Mouse (Mus musculus) embryonic facial prominence, embryonic 12.5 days (tissue): ENCODE measurements around the gene Ube2v1. TPM values are rescaled to one million over a fixed set of nuclear protein-coding genes. Genes with fewer than 3 reads are reported as not detected.
A peak's percentile ranks its signal among the peaks of the same experiment; 100 is the strongest.

Experiments used
- ATAC-seq: fragments of 200-750 bp; cut with Nextera tagmentation; 2 replicates; pipeline ENCODE4 v1.8.0; 2017; ENCODE audit not compliant: insufficient number of reproducible peaks, insufficient read depth, low FRiP score, low TSS enrichment
- H3K27ac ChIP-seq: fragments of 300-500 bp; sonication (generic); 2 replicates; pipeline ENCODE4 v1.5.1; 2016; ENCODE audit warnings: mild to moderate bottlenecking
- H3K27me3 ChIP-seq: fragments of 300-500 bp; sonication (generic); 2 replicates; pipeline ENCODE4 v1.6.1; 2016; ENCODE audit warnings: mild to moderate bottlenecking, moderate library complexity
- H3K36me3 ChIP-seq: fragments of 300-500 bp; sonication (generic); 2 replicates; pipeline ENCODE4 v1.6.1; 2016; ENCODE audit warnings: mild to moderate bottlenecking
- H3K4me1 ChIP-seq: fragments of 300-500 bp; sonication (generic); 2 replicates; pipeline ENCODE4 v1.6.1; 2016
- H3K4me2 ChIP-seq: fragments of 300-500 bp; sonication (generic); replicated peaks from 2 replicates; pipeline ENCODE4 v1.6.1; 2016; ENCODE audit warnings: mild to moderate bottlenecking, moderate library complexity
- H3K4me3 ChIP-seq: fragments of 300-500 bp; sonication (generic); 2 replicates; pipeline ENCODE4 v1.5.1; 2016; ENCODE audit warnings: mild to moderate bottlenecking
- H3K9ac ChIP-seq: fragments of 300-500 bp; sonication (generic); 2 replicates; pipeline ENCODE4 v1.6.1; 2016; ENCODE audit warnings: mild to moderate bottlenecking, moderate library complexity
- H3K9me3 ChIP-seq: fragments of 300-500 bp; sonication (generic); 2 replicates; pipeline ENCODE4 v1.6.1; 2016; ENCODE audit warnings: mild to moderate bottlenecking, moderate library complexity
- WGBS: fragments of 180-500 bp; shearing (Covaris S2); methylation state at CpG from one replicate; pipeline ENCODE4 v1.1.7; 2016; 5-methylcytosine and 5-hydroxymethylcytosine counted together
- polyA plus RNA-seq: library from polyadenylated mRNA; unstranded; fragments of >200 nt; fragmentation: Nextera tagmentation; extraction: Ambion mirVana; gene quantifications from 2 replicates; pipeline ENCODE4 v1.2.1, GENCODE M21; 2016

Gene Ube2v1
- polyA plus RNA-seq, 1 experiment from 2014 or later, result 272 TPM

DNA sequence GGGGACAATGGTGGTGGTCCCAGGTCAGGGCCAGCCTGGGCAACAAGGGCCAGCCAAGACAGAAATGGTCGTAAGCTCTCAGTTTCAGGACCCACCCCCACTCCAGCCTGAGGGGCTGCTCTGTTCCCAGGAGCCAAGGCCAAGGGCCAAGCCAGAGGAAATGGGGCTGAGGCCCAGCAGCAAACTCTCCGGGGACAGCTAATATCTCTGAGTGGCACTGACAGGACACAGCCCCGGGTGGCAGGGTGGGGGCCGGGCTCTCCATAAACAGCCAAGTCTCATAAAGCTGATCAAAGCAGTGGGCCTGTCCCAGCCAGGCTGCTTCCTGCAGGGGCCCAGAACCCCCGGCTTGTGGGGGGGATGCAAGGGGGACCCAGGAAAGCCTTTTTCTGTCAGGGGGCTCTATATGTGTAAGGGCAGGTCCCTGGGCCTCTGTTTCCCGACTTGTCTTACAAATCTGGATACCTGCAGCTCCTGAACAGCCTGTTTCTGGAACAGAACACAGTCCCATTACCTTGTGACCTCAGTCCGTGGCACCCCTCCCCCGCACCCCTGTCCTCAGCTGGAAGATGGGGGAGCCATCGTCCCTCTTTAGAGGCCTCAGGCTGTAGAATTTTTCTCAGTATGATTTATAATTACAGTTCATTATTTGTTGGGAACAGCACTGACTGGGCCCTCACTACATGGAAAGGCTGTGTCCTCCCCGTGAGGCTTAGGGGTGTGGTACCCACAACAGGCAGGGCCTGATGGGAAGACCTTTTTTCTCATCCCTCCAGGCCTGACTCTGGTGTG lies 48.5 kb downstream of the Ube2v1 start:
- H3K9me3 ChIP-seq, result no peaks in the 10 kb centered on the region
- 17% methylated on average over 10 of the region's 10 CpGs for WGBS
- H3K27me3 ChIP-seq, result no peaks in the 10 kb centered on the region
- ATAC-seq, result no peak
- H3K4me2 ChIP-seq, result no peak overlapping the region; the same call in 1 of the 2 replicates
- no peak overlapping the region for H3K4me3 ChIP-seq
- no peaks in the 10 kb centered on the region for H3K36me3 ChIP-seq
- H3K27ac ChIP-seq, result peak overlapping the region; percentile 81
- peaks cover 43% of the 10 kb centered on the region for H3K4me1 ChIP-seq
- no peak overlapping the region; the same call in 1 of the 2 replicates for H3K9ac ChIP-seq

DNA sequence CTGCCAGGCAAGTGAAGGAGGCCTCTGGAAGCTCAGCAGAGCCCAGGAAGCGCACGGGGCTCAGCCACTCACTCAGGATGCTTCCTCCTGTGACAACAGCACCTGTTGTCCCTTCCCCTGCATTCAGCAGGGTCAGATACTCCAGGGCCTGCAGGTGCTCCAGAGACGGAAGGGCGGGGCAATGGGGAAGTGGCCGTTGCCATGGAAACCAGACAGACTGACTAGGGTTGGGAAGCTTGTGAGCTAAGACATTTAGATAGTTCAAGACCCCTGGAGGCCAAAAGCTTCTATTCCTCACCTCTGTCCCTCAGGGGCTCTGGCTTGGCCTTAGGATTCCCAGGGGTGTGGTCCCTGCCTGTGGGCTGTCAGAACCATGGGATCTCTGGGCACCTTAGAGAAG lies 53.4 kb downstream of the Ube2v1 start:
- no peak overlapping the region for H3K27ac ChIP-seq
- H3K4me2 ChIP-seq, result no peak overlapping the region
- ATAC-seq, result no peak
- H3K4me1 ChIP-seq, result peaks cover 18% of the 10 kb centered on the region
- 40% methylated on average over 5 of the region's 5 CpGs for WGBS
- no peak overlapping the region for H3K4me3 ChIP-seq
- H3K36me3 ChIP-seq, result no peaks in the 10 kb centered on the region
- H3K9me3 ChIP-seq, result no peaks in the 10 kb centered on the region
- no peak overlapping the region for H3K9ac ChIP-seq
- H3K27me3 ChIP-seq, result no peaks in the 10 kb centered on the region

DNA sequence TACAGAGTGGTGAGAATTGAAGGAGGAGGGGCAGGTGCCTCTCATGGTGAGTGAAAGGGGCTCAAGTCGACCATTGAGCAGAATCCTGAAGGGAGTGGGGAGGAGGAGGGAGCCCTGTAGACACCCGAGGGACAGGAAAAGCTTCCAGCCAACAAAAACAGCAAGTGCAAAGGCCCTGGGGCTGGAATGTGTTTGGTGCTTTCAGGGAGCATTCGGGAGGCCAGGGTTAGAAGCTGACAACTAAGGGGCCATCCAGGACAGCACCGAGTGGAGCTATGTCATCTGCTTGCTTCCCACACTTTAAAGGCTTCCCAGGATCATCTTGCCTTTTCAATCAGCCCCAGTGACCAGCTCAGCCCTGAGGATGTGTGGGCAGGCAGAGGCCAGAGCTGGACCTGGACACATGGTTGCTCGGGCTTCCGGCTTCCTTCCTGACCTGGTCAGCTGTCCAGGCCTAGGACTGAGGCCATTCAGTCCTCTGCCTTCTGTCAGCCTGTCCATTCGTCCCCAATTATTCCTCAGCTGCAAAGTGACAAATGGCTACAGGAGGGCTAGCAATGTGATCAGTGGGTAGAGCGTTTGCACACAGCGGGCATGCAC lies 54.6 kb downstream of the Ube2v1 start:
- WGBS, result 48% methylated on average over 9 of the region's 9 CpGs
- H3K27me3 ChIP-seq, result no peaks in the 10 kb centered on the region
- ATAC-seq, result no peak
- H3K4me3 ChIP-seq, result no peak overlapping the region
- H3K9me3 ChIP-seq, result no peaks in the 10 kb centered on the region
- no peak overlapping the region for H3K27ac ChIP-seq
- no peak overlapping the region for H3K4me2 ChIP-seq
- H3K4me1 ChIP-seq, result 0 out of 2 replicates have a peak, but pooled peaks cover 6% of the 10 kb centered on the region
- H3K36me3 ChIP-seq, result no peaks in the 10 kb centered on the region
- H3K9ac ChIP-seq, result no peak overlapping the region

DNA sequence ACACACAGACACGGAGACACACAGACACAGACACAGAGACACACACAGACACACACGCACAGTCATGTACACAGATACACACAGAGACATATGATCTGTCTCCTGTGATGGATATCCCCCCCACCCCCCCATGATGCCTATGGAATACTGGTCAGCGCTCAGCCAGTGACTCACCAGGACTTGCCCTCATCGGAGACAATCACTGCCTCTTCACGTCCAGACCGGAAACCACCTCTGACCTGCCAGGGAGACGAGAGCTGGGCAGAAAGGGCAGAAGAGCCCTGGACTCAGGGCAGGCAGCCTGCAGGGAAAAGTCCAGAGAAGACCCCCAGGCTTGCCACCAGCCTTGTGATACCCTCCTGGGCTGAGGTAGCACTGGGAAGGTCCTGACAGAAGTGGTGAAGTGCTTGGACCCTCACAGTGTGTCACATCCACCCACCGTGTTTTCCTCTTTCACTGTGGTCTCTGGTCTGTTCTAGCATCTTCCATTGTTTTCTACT lies 55.7 kb downstream of the Ube2v1 start:
- H3K27ac ChIP-seq, result no peak overlapping the region
- WGBS, result 79% methylated on average over 8 of the region's 8 CpGs

DNA sequence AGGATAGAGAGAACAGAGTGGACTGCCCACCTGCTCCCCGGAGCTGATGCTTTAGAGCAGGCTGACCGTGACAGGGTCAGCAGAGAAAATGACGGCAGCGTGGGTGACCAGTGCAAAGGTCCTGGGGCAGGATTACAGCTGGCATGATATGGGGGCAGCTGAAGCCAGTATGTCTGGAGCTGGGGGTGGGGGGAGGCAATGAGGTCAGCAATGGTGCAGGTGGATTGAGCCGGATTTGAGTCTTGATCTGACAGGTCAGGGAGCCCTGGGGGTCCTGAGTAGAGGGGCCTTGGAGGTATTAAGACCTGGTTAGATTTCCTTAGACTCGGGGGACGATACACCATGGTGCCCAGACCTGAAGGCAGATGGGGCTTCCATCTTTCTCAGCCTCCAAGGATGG lies 56.3 kb downstream of the Ube2v1 start:
- H3K27me3 ChIP-seq, result no peaks in the 10 kb centered on the region
- H3K36me3 ChIP-seq, result no peaks in the 10 kb centered on the region
- H3K9me3 ChIP-seq, result no peaks in the 10 kb centered on the region
- no peak overlapping the region for H3K9ac ChIP-seq
- 77% methylated on average over 7 of the region's 7 CpGs for WGBS
- no peak overlapping the region for H3K4me3 ChIP-seq
- 0 out of 2 replicates have a peak, but pooled peaks cover 6% of the 10 kb centered on the region for H3K4me1 ChIP-seq
- ATAC-seq, result no peak
- H3K27ac ChIP-seq, result no peak overlapping the region
- H3K4me2 ChIP-seq, result no peak overlapping the region

More for the DNA sequence above, 55.7 kb downstream of the Ube2v1 start:
- ATAC-seq, result no peak
- H3K4me2 ChIP-seq, result no peak overlapping the region
- H3K9ac ChIP-seq, result no peak overlapping the region
- no peaks in the 10 kb centered on the region for H3K9me3 ChIP-seq
- H3K4me3 ChIP-seq, result no peak overlapping the region
- 0 out of 2 replicates have a peak, but pooled peaks cover 6% of the 10 kb centered on the region for H3K4me1 ChIP-seq
- no peaks in the 10 kb centered on the region for H3K36me3 ChIP-seq
- no peaks in the 10 kb centered on the region for H3K27me3 ChIP-seq

DNA sequence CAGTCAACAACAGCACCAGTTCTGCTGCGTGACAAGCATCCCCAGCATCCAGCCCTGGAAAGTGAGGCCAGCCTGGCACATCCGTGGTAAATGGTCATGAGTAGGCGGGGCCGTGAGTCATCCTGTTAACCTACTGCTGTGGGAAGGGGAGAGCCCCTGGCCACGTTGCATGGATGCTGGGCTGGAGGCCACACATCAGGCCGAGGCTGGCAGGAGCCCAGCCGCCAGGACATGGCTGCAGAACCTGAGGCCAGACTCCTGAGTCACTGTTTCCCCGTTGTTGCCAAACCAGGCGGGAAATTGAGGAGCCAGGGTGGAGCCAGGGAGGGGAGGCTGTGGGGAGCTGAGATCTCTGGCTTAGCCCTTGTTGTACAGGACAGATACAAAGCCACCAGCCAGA lies 57.1 kb downstream of the Ube2v1 start:
- 63% methylated on average over 9 of the region's 9 CpGs for WGBS
- Histone ChIP-seq H3K9me3 (no peaks in the 10 kb centered on the region), H3K4me3 (no peak overlapping the region), H3K9ac (no peak overlapping the region), H3K4me1 (0 out of 2 replicates have a peak, but pooled peaks cover 13% of the 10 kb centered on the region), H3K36me3 (no peaks in the 10 kb centered on the region), H3K27ac (no peak overlapping the region), H3K4me2 (no peak overlapping the region), H3K27me3 (no peaks in the 10 kb centered on the region)
- ATAC-seq, result no peak

DNA sequence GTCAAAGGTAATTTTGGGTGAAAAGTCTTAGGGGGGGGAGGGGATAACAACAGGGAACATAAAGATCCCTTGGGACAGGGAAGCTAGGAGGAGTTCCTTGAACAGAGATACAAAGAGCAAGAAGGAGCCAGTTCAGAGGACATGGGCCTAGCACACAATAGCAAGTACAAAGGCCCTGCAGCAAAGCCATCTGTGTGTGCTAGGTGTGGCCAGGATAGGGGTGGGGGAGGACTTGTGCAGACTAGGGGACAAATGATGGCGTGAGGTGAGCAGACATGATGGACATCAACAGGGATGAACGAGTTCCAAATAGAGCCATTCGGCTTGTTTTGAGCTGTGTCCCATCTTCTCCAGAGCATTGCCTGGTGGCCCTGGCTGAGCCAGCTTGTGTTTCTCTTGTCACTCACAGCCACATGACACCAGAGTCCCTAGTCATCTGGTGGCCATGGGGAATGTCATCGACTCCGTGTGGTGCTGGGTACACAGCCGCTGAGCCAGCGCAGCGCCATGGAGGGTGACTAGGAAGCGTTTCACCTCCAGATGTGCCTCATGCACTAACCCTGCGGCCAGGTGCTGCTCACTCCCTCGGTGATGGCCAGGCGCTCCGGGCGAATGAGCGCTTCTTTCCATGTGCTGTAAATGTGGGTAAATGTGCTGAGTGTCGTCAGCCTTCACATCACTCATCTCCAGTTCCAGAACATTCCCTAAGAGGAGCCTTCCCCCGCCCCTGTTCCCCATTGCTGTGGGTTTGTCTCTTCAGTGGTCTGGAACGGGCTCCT lies 60.3 kb downstream of the Ube2v1 start:
- WGBS, result 84% methylated on average over 18 of the region's 18 CpGs
- H3K9me3 ChIP-seq, result no peaks in the 10 kb centered on the region
- ATAC-seq, result no peak
- H3K27ac ChIP-seq, result no peak overlapping the region
- no peak overlapping the region for H3K4me2 ChIP-seq
- no peak overlapping the region for H3K9ac ChIP-seq
- no peaks in the 10 kb centered on the region for H3K36me3 ChIP-seq
- 0 out of 2 replicates have a peak, but pooled peaks cover 13% of the 10 kb centered on the region for H3K4me1 ChIP-seq
- no peaks in the 10 kb centered on the region for H3K27me3 ChIP-seq
- H3K4me3 ChIP-seq, result no peak overlapping the region

DNA sequence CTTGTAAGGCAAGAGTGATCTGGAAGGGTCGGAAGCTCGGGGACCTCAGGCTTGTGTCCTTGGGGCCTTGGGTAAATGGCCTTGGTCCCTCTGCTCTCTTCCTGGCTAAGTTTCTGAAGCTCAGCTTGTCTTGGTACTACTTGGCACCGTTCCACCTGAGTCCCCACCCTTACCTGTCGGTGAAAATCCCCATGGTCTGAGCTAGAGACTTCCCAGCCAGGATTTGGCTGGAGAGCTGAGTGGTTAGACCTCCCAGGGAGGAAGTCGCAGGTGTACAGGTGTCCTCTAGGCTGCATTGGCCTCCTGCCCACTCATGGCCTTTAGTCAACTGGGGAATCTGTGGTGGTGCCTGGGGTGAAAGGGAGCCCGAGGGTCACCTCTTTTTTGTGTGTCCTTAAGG lies 61.1 kb downstream of the Ube2v1 start:
- no peaks in the 10 kb centered on the region for H3K36me3 ChIP-seq
- no peak overlapping the region for H3K9ac ChIP-seq
- no peak for ATAC-seq
- H3K4me2 ChIP-seq, result no peak overlapping the region
- H3K9me3 ChIP-seq, result no peaks in the 10 kb centered on the region
- H3K4me3 ChIP-seq, result no peak overlapping the region
- H3K27ac ChIP-seq, result 0 out of 2 replicates have a peak overlapping the region, but pooled peaks have one; percentile 69
- H3K4me1 ChIP-seq, result peaks cover 16% of the 10 kb centered on the region; the same call in 1 of the 2 replicates
- no peaks in the 10 kb centered on the region for H3K27me3 ChIP-seq
- 90% methylated on average over 6 of the region's 6 CpGs for WGBS

DNA sequence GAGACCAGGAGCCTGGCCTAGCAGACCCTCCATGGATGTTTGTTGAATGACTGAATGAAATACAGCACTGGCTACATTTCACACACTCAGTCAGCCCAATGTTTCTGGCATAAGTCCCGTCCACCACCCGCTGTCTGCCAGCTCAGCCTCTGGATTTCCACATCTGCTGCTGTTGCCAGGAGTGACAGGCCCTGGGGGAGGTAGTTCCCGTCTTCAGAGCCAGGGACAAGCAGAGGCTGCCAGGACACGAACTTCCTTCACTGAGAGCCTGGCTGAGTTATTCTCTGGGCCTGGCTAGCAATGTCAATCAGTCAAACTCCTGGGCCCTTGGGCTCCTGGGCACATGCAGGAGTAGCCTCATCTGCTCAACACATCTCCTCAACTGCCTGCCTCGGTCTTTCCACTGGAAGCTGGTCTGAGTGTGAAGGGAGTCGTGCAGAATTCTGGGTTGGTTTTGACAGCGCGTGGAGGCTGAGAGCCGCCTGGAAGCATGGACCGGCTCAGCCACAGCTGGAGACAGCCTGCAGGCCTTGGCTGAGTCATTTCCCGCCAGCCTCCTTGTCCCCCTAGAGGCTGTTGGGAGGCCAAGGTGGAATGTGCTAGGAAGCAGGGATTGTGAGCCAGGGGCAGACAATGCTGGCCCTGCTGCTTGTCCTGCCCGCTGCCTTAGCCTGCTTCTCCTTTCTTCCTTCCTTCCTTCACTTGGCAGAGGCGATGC lies 61.8 kb downstream of the Ube2v1 start:
- no peaks in the 10 kb centered on the region for H3K9me3 ChIP-seq
- peaks cover 23% of the 10 kb centered on the region for H3K4me1 ChIP-seq
- H3K27me3 ChIP-seq, result no peaks in the 10 kb centered on the region
- no peak for ATAC-seq
- WGBS, result 54% methylated on average over 13 of the region's 13 CpGs
- no peak overlapping the region for H3K4me3 ChIP-seq
- H3K4me2 ChIP-seq, result no peak overlapping the region
- no peaks in the 10 kb centered on the region for H3K36me3 ChIP-seq
- no peak overlapping the region for H3K9ac ChIP-seq
- H3K27ac ChIP-seq, result peak overlapping the region; percentile 69

DNA sequence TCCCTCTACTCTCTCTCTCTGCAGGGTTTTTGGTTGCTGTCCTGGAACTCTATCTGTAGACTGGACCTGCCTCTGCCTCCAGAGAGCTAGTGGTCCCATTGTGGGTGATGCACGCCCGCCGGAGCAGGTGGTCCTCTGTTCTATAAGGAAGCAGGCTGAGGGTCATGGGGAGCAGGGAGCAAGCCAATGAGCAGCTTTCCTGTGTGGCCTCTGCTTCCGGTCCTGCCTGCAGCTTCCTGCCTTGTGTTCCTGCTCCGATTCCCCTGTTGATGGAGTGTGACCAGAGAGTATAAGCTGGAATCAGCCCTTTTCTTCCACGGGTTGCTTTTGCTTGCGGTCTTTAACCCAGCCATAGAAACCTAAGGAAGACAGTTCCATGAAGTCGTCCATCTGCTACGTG lies 63.8 kb downstream of the Ube2v1 start:
- peaks cover 43% of the 10 kb centered on the region for H3K4me1 ChIP-seq

DNA sequence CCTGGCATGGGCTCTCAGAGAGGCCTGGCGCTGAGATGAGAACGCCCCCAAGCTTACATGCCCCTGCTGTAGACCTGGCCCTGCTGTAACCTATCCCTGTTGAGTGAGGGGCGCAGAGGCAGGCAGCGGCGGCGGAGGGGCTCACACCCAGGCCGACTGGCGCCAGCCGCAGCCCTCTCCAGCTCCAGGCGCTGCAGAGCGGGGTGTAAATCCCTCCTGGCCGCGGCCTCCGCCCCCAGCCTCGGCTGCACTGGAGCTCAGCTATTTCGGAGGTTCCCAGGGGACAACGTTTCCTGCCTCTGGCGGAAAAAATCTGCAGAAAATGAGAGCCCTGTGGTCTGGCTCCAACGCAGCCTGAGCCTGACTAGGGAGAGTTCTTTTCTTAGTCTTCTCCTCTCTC lies 66.2 kb downstream of the Ube2v1 start:
- ATAC-seq, result peak; percentile 76
- Histone ChIP-seq H3K27ac (peak overlapping the region; percentile 95), H3K27me3 (no peaks in the 10 kb centered on the region), H3K4me2 (peak overlapping the region; percentile 43), H3K36me3 (no peaks in the 10 kb centered on the region), H3K4me1 (peaks cover 58% of the 10 kb centered on the region), H3K9ac (peak overlapping the region; percentile 4; the same call in 1 of the 2 replicates), H3K9me3 (no peaks in the 10 kb centered on the region), H3K4me3 (0 out of 2 replicates have a peak overlapping the region, but pooled peaks have one; percentile 1)
- 3% methylated on average over 19 of the region's 19 CpGs for WGBS

More for the DNA sequence above, 63.8 kb downstream of the Ube2v1 start:
- H3K27me3 ChIP-seq, result no peaks in the 10 kb centered on the region
- peak overlapping the region; percentile 54 for H3K27ac ChIP-seq
- no peak overlapping the region for H3K4me2 ChIP-seq
- 73% methylated on average over 9 of the region's 9 CpGs for WGBS
- no peaks in the 10 kb centered on the region for H3K9me3 ChIP-seq
- H3K9ac ChIP-seq, result no peak overlapping the region
- H3K36me3 ChIP-seq, result no peaks in the 10 kb centered on the region
- H3K4me3 ChIP-seq, result no peak overlapping the region
- no peak for ATAC-seq
